Mouse (Mus musculus): ENCODE measurements at regions not wholly inside any gene's neighbourhood (a gene's known extent, or its start where the extent isn't known, plus 50 kb on each side); places are given as distances from the start of the nearest gene placed in this dataset.
A peak's percentile ranks its signal among the peaks of the same experiment; 100 is the strongest.

DNA sequence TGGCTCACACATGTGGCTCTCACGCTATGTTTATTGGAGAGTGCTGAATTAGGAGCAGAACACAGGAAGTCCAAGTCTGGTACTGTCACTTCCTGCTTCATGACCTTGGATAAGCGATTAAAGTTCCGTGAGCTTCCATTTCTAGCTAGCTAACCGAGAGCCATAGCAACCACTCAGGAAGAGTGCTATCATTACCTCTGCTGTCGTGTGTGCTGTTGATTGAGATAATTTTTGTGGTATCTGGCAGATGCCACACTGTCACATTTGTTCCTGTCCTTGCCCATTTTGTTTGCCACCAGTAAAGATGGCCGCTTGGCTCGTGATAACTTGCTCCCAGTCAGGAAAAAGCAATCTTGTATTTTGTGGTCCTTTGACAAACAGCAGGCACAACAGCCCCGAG lies 230.6 kb downstream of the Kcnrg start:
- Histone ChIP-seq H3K27me3 (ENCODE audit: control insufficient read depth, insufficient read depth, low read length) (no peaks in the 10 kb centered on the region), H3K4me3 (ENCODE audit: control insufficient read depth, insufficient read depth, low read length) (no peak overlapping the region), H3K27ac (ENCODE audit: control insufficient read depth, insufficient read depth, low read length) (no peak overlapping the region), H3K4me1 (replicated peaks; ENCODE audit: control insufficient read depth, insufficient read depth, low read length) (peaks cover 7% of the 10 kb centered on the region; the same call in 1 of the 2 replicates), H3K36me3 (ENCODE audit: control insufficient read depth, insufficient read depth, low read length) (no peaks in the 10 kb centered on the region)
- TF ChIP-seq CTCF (IDR thresholded peaks at IDR 0.05; ENCODE audit: borderline replicate concordance, control insufficient read depth, extremely low read depth, insufficient read depth, low read length, poor library complexity) (no peak), POLR2A (IDR thresholded peaks at IDR 0.05; ENCODE audit: control insufficient read depth, extremely low read depth, insufficient read depth, low read length, poor library complexity) (no peak)
- 80% methylated on average over 8 of the region's 8 CpGs for WGBS
- no peak for DNase-seq

DNA sequence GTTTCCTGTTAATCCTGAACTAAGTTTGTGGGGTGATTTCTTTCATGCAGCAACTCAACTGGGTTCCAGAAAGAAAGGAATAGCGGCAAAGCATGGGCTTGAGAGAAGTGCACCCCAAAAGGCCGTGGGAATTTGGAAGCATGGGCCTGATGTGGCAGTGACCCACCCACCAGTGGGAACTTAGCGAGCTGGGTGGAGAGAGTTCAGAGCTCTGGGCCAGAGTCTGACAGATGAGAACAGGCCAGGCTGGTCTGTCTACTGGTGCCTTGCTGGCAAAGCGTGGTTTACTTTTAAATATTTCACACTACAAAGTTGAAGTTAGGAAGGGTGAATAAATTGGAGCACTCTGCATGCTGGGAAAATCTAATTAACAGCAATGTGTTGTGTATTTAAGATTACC lies 235.2 kb downstream of the Kcnrg start:
- 95% methylated on average over 4 of the region's 4 CpGs for WGBS
- no peak overlapping the region for H3K27ac ChIP-seq (ENCODE audit: control insufficient read depth, insufficient read depth, low read length)
- H3K4me1 ChIP-seq (replicated peaks; ENCODE audit: control insufficient read depth, insufficient read depth, low read length), result no peaks in the 10 kb centered on the region
- TF ChIP-seq CTCF (IDR thresholded peaks at IDR 0.05; ENCODE audit: borderline replicate concordance, control insufficient read depth, extremely low read depth, insufficient read depth, low read length, poor library complexity), result no peak
- H3K4me3 ChIP-seq (ENCODE audit: control insufficient read depth, insufficient read depth, low read length), result no peak overlapping the region
- DNase-seq, result no peak
- no peaks in the 10 kb centered on the region for H3K36me3 ChIP-seq (ENCODE audit: control insufficient read depth, insufficient read depth, low read length)
- H3K27me3 ChIP-seq (ENCODE audit: control insufficient read depth, insufficient read depth, low read length), result no peaks in the 10 kb centered on the region

DNA sequence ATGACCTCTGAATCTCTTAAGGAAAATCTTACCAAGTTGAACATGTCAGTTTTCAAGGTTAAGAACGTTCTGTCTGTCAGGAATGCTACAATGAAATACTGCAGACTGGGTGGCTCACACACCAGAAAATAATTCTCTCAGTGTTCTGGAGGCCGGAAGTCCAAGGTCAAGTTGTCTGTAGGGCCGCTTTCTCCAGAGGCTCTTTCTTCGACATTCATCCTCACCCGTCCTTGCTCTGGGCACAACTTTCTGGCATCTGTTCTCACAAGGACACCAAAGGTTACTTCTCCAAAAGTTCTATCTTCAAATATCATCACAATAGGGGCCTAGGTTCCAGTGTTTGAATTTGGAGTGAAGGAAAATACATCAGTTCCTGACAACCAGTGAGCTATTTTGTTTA lies 239.2 kb downstream of the Kcnrg start:
- Histone ChIP-seq H3K27me3 (ENCODE audit: control insufficient read depth, insufficient read depth, low read length) (no peaks in the 10 kb centered on the region), H3K36me3 (ENCODE audit: control insufficient read depth, insufficient read depth, low read length) (no peaks in the 10 kb centered on the region), H3K27ac (ENCODE audit: control insufficient read depth, insufficient read depth, low read length) (no peak overlapping the region), H3K4me3 (ENCODE audit: control insufficient read depth, insufficient read depth, low read length) (no peak overlapping the region), H3K4me1 (replicated peaks; ENCODE audit: control insufficient read depth, insufficient read depth, low read length) (no peaks in the 10 kb centered on the region)
- TF ChIP-seq POLR2A (IDR thresholded peaks at IDR 0.05; ENCODE audit: control insufficient read depth, extremely low read depth, insufficient read depth, low read length, poor library complexity), result no peak
- TF ChIP-seq CTCF (IDR thresholded peaks at IDR 0.05; ENCODE audit: borderline replicate concordance, control insufficient read depth, extremely low read depth, insufficient read depth, low read length, poor library complexity), result no peak
- 96% methylated on average over 5 of the region's 5 CpGs for WGBS
- no peak for DNase-seq

DNA sequence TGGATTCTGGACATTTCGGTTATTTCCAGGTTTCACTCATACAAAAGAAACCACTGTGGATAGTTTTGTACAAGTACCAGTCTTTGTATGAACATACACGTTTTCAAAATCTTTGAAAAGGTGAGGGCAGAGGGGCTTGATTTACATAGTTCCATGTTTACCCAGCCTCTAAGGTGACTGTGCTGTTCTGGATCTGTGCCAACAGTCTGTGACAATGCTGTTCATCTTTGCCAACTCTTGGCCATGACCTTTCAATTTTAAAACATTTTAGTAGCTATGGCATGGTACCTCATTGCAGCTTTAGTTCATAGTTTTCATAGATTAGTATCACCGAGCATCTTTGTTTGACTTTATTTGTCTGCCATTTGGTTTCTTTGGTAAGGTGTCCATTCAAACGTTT lies 243.0 kb downstream of the Kcnrg start:
- no peak for TF ChIP-seq CTCF (IDR thresholded peaks at IDR 0.05; ENCODE audit: borderline replicate concordance, control insufficient read depth, extremely low read depth, insufficient read depth, low read length, poor library complexity)
- no peak for TF ChIP-seq POLR2A (IDR thresholded peaks at IDR 0.05; ENCODE audit: control insufficient read depth, extremely low read depth, insufficient read depth, low read length, poor library complexity)
- Histone ChIP-seq H3K4me1 (replicated peaks; ENCODE audit: control insufficient read depth, insufficient read depth, low read length) (no peaks in the 10 kb centered on the region), H3K27me3 (ENCODE audit: control insufficient read depth, insufficient read depth, low read length) (no peaks in the 10 kb centered on the region), H3K27ac (ENCODE audit: control insufficient read depth, insufficient read depth, low read length) (no peak overlapping the region), H3K36me3 (ENCODE audit: control insufficient read depth, insufficient read depth, low read length) (no peaks in the 10 kb centered on the region), H3K4me3 (ENCODE audit: control insufficient read depth, insufficient read depth, low read length) (no peak overlapping the region)
- WGBS, result 92% methylated on average over 4 of the region's 4 CpGs
- no peak for DNase-seq

DNA sequence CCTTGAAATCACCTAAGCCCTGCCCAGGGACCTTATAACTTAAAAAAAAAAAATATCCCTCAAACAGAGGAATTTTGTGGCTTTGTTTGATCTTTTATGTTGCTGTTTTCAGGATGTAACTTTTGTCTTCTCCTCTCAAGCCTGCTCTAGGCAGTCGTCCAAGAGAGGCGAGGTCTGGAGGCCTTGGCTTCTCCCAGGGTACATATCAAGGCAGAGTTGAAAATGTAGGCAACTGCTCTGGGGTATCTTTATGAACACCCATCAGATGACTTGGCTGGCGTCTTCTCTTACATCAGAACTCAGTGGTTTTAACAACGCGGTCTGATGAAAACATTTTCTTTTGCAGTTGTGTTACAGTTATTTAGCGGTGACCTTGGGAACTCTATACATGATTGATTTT lies 250.4 kb downstream of the Kcnrg start:
- Histone ChIP-seq H3K36me3 (ENCODE audit: control insufficient read depth, insufficient read depth, low read length) (no peaks in the 10 kb centered on the region), H3K27me3 (ENCODE audit: control insufficient read depth, insufficient read depth, low read length) (no peaks in the 10 kb centered on the region), H3K4me1 (replicated peaks; ENCODE audit: control insufficient read depth, insufficient read depth, low read length) (no peaks in the 10 kb centered on the region), H3K27ac (ENCODE audit: control insufficient read depth, insufficient read depth, low read length) (no peak overlapping the region), H3K4me3 (ENCODE audit: control insufficient read depth, insufficient read depth, low read length) (no peak overlapping the region)
- no peak for DNase-seq
- WGBS, result 83% methylated on average over 6 of the region's 6 CpGs
- no peak for TF ChIP-seq POLR2A (IDR thresholded peaks at IDR 0.05; ENCODE audit: control insufficient read depth, extremely low read depth, insufficient read depth, low read length, poor library complexity)
- no peak for TF ChIP-seq CTCF (IDR thresholded peaks at IDR 0.05; ENCODE audit: borderline replicate concordance, control insufficient read depth, extremely low read depth, insufficient read depth, low read length, poor library complexity)

DNA sequence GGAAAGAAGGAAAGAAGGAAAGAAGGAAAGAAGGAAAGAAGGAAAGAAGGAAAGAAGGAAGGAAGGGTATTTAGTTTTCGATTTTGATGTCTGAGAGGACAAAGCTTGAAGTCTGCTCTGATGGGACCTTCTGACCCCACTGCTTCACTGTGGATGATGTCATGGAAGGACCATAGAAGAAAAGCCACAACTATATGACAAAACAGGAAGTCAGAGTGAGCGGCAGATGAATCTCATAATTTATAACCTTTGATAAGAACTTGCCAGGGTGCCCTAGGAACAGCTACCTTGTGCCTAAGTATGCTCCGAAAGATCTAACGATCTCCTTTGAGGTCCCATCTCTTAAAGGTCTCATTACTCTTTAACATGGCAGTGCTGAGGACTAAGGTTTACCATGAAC lies 253.4 kb downstream of the Kcnrg start:
- 82% methylated on average over 4 of the region's 4 CpGs for WGBS
- no peaks in the 10 kb centered on the region for H3K4me1 ChIP-seq (replicated peaks; ENCODE audit: control insufficient read depth, insufficient read depth, low read length)
- H3K36me3 ChIP-seq (ENCODE audit: control insufficient read depth, insufficient read depth, low read length), result no peaks in the 10 kb centered on the region
- no peak for DNase-seq
- no peak overlapping the region for H3K27ac ChIP-seq (ENCODE audit: control insufficient read depth, insufficient read depth, low read length)
- H3K27me3 ChIP-seq (ENCODE audit: control insufficient read depth, insufficient read depth, low read length), result no peaks in the 10 kb centered on the region
- no peak for TF ChIP-seq CTCF (IDR thresholded peaks at IDR 0.05; ENCODE audit: borderline replicate concordance, control insufficient read depth, extremely low read depth, insufficient read depth, low read length, poor library complexity)
- TF ChIP-seq POLR2A (IDR thresholded peaks at IDR 0.05; ENCODE audit: control insufficient read depth, extremely low read depth, insufficient read depth, low read length, poor library complexity), result no peak
- no peak overlapping the region for H3K4me3 ChIP-seq (ENCODE audit: control insufficient read depth, insufficient read depth, low read length)

DNA sequence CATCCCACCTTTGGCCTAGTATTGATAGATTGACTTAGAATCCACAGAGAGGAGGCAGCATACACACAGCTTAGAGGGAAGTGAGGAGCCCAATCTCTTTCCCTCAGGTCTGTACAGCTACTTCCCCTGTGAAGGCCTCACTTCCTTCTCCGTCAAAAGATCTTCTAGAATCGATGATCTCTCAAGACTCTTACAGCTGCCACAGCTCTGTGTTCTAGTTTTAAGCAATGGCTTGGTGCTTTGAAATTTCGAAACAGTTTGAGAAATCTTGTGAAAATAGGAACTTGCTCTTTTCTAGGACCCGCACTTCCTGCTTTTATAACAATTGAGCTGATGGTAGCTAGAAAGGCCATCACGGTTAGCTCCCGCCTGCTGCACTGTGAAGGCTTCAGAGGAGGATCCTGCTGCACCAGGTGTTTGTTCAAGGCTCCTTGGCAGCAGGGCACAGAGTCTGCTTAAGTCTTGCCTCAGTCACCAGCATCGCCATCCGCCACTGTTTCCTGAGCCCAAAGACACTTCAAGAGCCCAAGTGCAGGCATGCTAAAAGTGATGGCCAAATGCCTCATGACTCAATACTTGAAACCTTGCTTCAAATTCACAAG lies 254.2 kb downstream of the Kcnrg start:
- WGBS, result 26% methylated on average over 8 of the region's 8 CpGs
- H3K27ac ChIP-seq (ENCODE audit: control insufficient read depth, insufficient read depth, low read length), result no peak overlapping the region
- no peaks in the 10 kb centered on the region for H3K27me3 ChIP-seq (ENCODE audit: control insufficient read depth, insufficient read depth, low read length)
- no peaks in the 10 kb centered on the region for H3K4me1 ChIP-seq (replicated peaks; ENCODE audit: control insufficient read depth, insufficient read depth, low read length)
- no peak overlapping the region for H3K4me3 ChIP-seq (ENCODE audit: control insufficient read depth, insufficient read depth, low read length)
- H3K36me3 ChIP-seq (ENCODE audit: control insufficient read depth, insufficient read depth, low read length), result no peaks in the 10 kb centered on the region
- peak; percentile 19 for DNase-seq
- no peak for TF ChIP-seq CTCF (IDR thresholded peaks at IDR 0.05; ENCODE audit: borderline replicate concordance, control insufficient read depth, extremely low read depth, insufficient read depth, low read length, poor library complexity)
- no peak for TF ChIP-seq POLR2A (IDR thresholded peaks at IDR 0.05; ENCODE audit: control insufficient read depth, extremely low read depth, insufficient read depth, low read length, poor library complexity)

All from thymus, adult 2 months (tissue).